Mouse (Mus musculus): ENCODE measurements around the gene Fmo2. TPM values are rescaled to one million over a fixed set of nuclear protein-coding genes. Genes with fewer than 3 reads are reported as not detected.

The Fmo2 gene
- polyA plus RNA-seq (2015; fragmentation: Nextera tagmentation; extraction: Ambion mirVana): 6.4 and 9.9 TPM in 2 replicates

GRCm38 (mm10) chr1:162897838-162898811 lies at the start of gene Fmo2:
Gene Fmo2, minus strand, starts transcription at chr1:162898726.
- Histone ChIP-seq H3K27ac (ENCODE audit: low read length) (no peak within 1 kb of the TSS), H3K4me2 (ENCODE audit: low read depth, low read length) (no peak within 1 kb of the TSS), H3K9ac (ENCODE audit: low read length) (no peak within 1 kb of the TSS), H3K4me3 (ENCODE audit: low read length) (no peak within 1 kb of the TSS), H3K4me1 (ENCODE audit: control insufficient read depth, insufficient read depth, low read length) (no peaks in the 10 kb centered on the region), H3K27me3 (ENCODE audit: control insufficient read depth, insufficient read depth, low read length) (no peaks in the 10 kb centered on the region), H3K9me3 (replicated peaks; ENCODE audit: control insufficient read depth, low read length) (no peaks in the 10 kb centered on the region), H3K36me3 (ENCODE audit: control insufficient read depth, insufficient read depth) (no peaks in the 10 kb centered on the region)
- 61% methylated on average over 14 of the region's 14 CpGs for WGBS
- ATAC-seq (replicated peaks; ENCODE audit: extremely low read depth, insufficient read depth, low FRiP score): 0 out of 2 replicates have a peak, but pooled peaks have one; percentile 28

GRCm38 (mm10) chr1:162947934-162948333 lies 49.4 kb upstream of the Fmo2 start:
- no peaks in the 10 kb centered on the region for H3K9me3 ChIP-seq (replicated peaks; ENCODE audit: control insufficient read depth, low read length)
- WGBS: 84% methylated on average over 6 of the region's 6 CpGs
- no peak overlapping the region for H3K4me2 ChIP-seq (ENCODE audit: low read depth, low read length)
- no peaks in the 10 kb centered on the region for H3K27me3 ChIP-seq (ENCODE audit: control insufficient read depth, insufficient read depth, low read length)
- H3K4me1 ChIP-seq (ENCODE audit: control insufficient read depth, insufficient read depth, low read length): no peaks in the 10 kb centered on the region
- no peaks in the 10 kb centered on the region for H3K36me3 ChIP-seq (ENCODE audit: control insufficient read depth, insufficient read depth)
- H3K4me3 ChIP-seq (ENCODE audit: low read length): no peak overlapping the region
- H3K27ac ChIP-seq (ENCODE audit: low read length): no peak overlapping the region
- no peak for ATAC-seq (replicated peaks; ENCODE audit: extremely low read depth, insufficient read depth, low FRiP score)
- no peak overlapping the region for H3K9ac ChIP-seq (ENCODE audit: low read length)

GRCm38 (mm10) chr1:162946837-162947558 lies 48.5 kb upstream of the Fmo2 start:
- Histone ChIP-seq H3K4me2 (ENCODE audit: low read depth, low read length) (no peak overlapping the region), H3K27me3 (ENCODE audit: control insufficient read depth, insufficient read depth, low read length) (no peaks in the 10 kb centered on the region), H3K4me1 (ENCODE audit: control insufficient read depth, insufficient read depth, low read length) (no peaks in the 10 kb centered on the region), H3K36me3 (ENCODE audit: control insufficient read depth, insufficient read depth) (no peaks in the 10 kb centered on the region), H3K9ac (ENCODE audit: low read length) (no peak overlapping the region), H3K27ac (ENCODE audit: low read length) (no peak overlapping the region), H3K4me3 (ENCODE audit: low read length) (no peak overlapping the region), H3K9me3 (replicated peaks; ENCODE audit: control insufficient read depth, low read length) (no peaks in the 10 kb centered on the region)
- WGBS: 74% methylated on average over 4 of the region's 4 CpGs
- no peak for ATAC-seq (replicated peaks; ENCODE audit: extremely low read depth, insufficient read depth, low FRiP score)

- Histone ChIP-seq H3K9ac (ENCODE audit: low read length) (no peak overlapping the region), H3K27ac (ENCODE audit: low read length) (no peak overlapping the region), H3K9me3 (replicated peaks; ENCODE audit: control insufficient read depth, low read length) (no peaks in the 10 kb centered on the region), H3K4me2 (ENCODE audit: low read depth, low read length) (no peak overlapping the region), H3K36me3 (ENCODE audit: control insufficient read depth, insufficient read depth) (no peaks in the 10 kb centered on the region), H3K4me1 (ENCODE audit: control insufficient read depth, insufficient read depth, low read length) (no peaks in the 10 kb centered on the region), H3K4me3 (ENCODE audit: low read length) (no peak overlapping the region), H3K27me3 (ENCODE audit: control insufficient read depth, insufficient read depth, low read length) (no peaks in the 10 kb centered on the region)
- WGBS: 52% methylated on average over 6 of the region's 6 CpGs
- no peak for ATAC-seq (replicated peaks; ENCODE audit: extremely low read depth, insufficient read depth, low FRiP score)
Measured at GRCm38 (mm10) chr1:162943700-162944099, 45.2 kb upstream of the Fmo2 start.

- Histone ChIP-seq H3K4me3 (ENCODE audit: low read length) (no peak overlapping the region), H3K27ac (ENCODE audit: low read length) (peak overlapping the region; percentile 19; the same call in 1 of the 2 replicates), H3K4me1 (ENCODE audit: control insufficient read depth, insufficient read depth, low read length) (no peaks in the 10 kb centered on the region), H3K9me3 (replicated peaks; ENCODE audit: control insufficient read depth, low read length) (no peaks in the 10 kb centered on the region), H3K36me3 (ENCODE audit: control insufficient read depth, insufficient read depth) (no peaks in the 10 kb centered on the region), H3K27me3 (ENCODE audit: control insufficient read depth, insufficient read depth, low read length) (no peaks in the 10 kb centered on the region), H3K4me2 (ENCODE audit: low read depth, low read length) (no peak overlapping the region), H3K9ac (ENCODE audit: low read length) (no peak overlapping the region)
- peak; percentile 85 for ATAC-seq (replicated peaks; ENCODE audit: extremely low read depth, insufficient read depth, low FRiP score)
- 63% methylated on average over 4 of the region's 4 CpGs for WGBS
Measured at GRCm38 (mm10) chr1:162938696-162939351, 40.3 kb upstream of the Fmo2 start.

- Histone ChIP-seq H3K4me2 (ENCODE audit: low read depth, low read length) (no peak overlapping the region), H3K36me3 (ENCODE audit: control insufficient read depth, insufficient read depth) (no peaks in the 10 kb centered on the region), H3K4me3 (ENCODE audit: low read length) (no peak overlapping the region), H3K9me3 (replicated peaks; ENCODE audit: control insufficient read depth, low read length) (no peaks in the 10 kb centered on the region), H3K27me3 (ENCODE audit: control insufficient read depth, insufficient read depth, low read length) (no peaks in the 10 kb centered on the region), H3K4me1 (ENCODE audit: control insufficient read depth, insufficient read depth, low read length) (no peaks in the 10 kb centered on the region), H3K27ac (ENCODE audit: low read length) (peak overlapping the region; percentile 55), H3K9ac (ENCODE audit: low read length) (no peak overlapping the region)
- ATAC-seq (replicated peaks; ENCODE audit: extremely low read depth, insufficient read depth, low FRiP score): no peak
- WGBS: 67% methylated on average over 5 of the region's 5 CpGs
Measured at GRCm38 (mm10) chr1:162937970-162938695, 39.6 kb upstream of the Fmo2 start.

- WGBS: 78% methylated on average over 6 of the region's 6 CpGs
- no peaks in the 10 kb centered on the region for H3K9me3 ChIP-seq (replicated peaks; ENCODE audit: control insufficient read depth, low read length)
- H3K27ac ChIP-seq (ENCODE audit: low read length): peak within 1 kb of the TSS; percentile 55
- no peak within 1 kb of the TSS for H3K4me2 ChIP-seq (ENCODE audit: low read depth, low read length)
- H3K4me3 ChIP-seq (ENCODE audit: low read length): no peak within 1 kb of the TSS
- H3K27me3 ChIP-seq (ENCODE audit: control insufficient read depth, insufficient read depth, low read length): no peaks in the 10 kb centered on the region
- H3K9ac ChIP-seq (ENCODE audit: low read length): no peak within 1 kb of the TSS
- H3K36me3 ChIP-seq (ENCODE audit: control insufficient read depth, insufficient read depth): no peaks in the 10 kb centered on the region
- H3K4me1 ChIP-seq (ENCODE audit: control insufficient read depth, insufficient read depth, low read length): no peaks in the 10 kb centered on the region
- ATAC-seq (replicated peaks; ENCODE audit: extremely low read depth, insufficient read depth, low FRiP score): no peak
Measured at GRCm38 (mm10) chr1:162937415-162937814, 38.9 kb upstream of the Fmo2 start, which contains the start of gene Fmo6. Gene Fmo6, minus strand, starts transcription at chr1:162937515.

GRCm38 (mm10) chr1:162934374-162935012 lies 36.0 kb upstream of the Fmo2 start:
- no peaks in the 10 kb centered on the region for H3K36me3 ChIP-seq (ENCODE audit: control insufficient read depth, insufficient read depth)
- H3K9me3 ChIP-seq (replicated peaks; ENCODE audit: control insufficient read depth, low read length): no peaks in the 10 kb centered on the region
- 62% methylated on average over 4 of the region's 4 CpGs for WGBS
- H3K27ac ChIP-seq (ENCODE audit: low read length): no peak overlapping the region
- no peak overlapping the region for H3K4me3 ChIP-seq (ENCODE audit: low read length)
- H3K27me3 ChIP-seq (ENCODE audit: control insufficient read depth, insufficient read depth, low read length): no peaks in the 10 kb centered on the region
- no peak overlapping the region for H3K4me2 ChIP-seq (ENCODE audit: low read depth, low read length)
- no peaks in the 10 kb centered on the region for H3K4me1 ChIP-seq (ENCODE audit: control insufficient read depth, insufficient read depth, low read length)
- H3K9ac ChIP-seq (ENCODE audit: low read length): no peak overlapping the region
- ATAC-seq (replicated peaks; ENCODE audit: extremely low read depth, insufficient read depth, low FRiP score): no peak
